Mouse (Mus musculus): ENCODE results near the gene Clec12b. TPM values are rescaled to one million over a fixed set of nuclear protein-coding genes. Genes with fewer than 3 reads are reported as not detected.
"Not testable (repeated sequence)": the region's sequence is repeated elsewhere in the genome, so short reads cannot be mapped to it uniquely, and the experiment has no call there.

The Clec12b gene
- polyA plus RNA-seq, 2 experiments = 0.14 TPM; not detected in 1

- Histone ChIP-seq H3K36me3 (ENCODE audit: control insufficient read depth, insufficient read depth, low read length) (no peaks in the 10 kb centered on the region), H3K4me3 (replicated peaks; ENCODE audit: low read length) (no peak overlapping the region), H3K9me3 (ENCODE audit: control insufficient read depth, low read length) (no peaks in the 10 kb centered on the region), H3K27ac (replicated peaks; ENCODE audit: low read depth, low read length) (no peak overlapping the region), H3K4me2 (replicated peaks; ENCODE audit: low read depth, low read length, severe bottlenecking) (no peak overlapping the region), H3K27me3 (ENCODE audit: control insufficient read depth, insufficient read depth, low read length) (no peaks in the 10 kb centered on the region), H3K4me1 (ENCODE audit: control insufficient read depth, insufficient read depth, low read length) (no peaks in the 10 kb centered on the region), H3K9ac (ENCODE audit: low read depth, low read length, severe bottlenecking) (no peak overlapping the region)
- ATAC-seq (ENCODE audit: low FRiP score, low read depth) (no peak), DNase-seq (ENCODE audit: low spot score) (no peak)
- no peak for TF ChIP-seq POLR2A (IDR thresholded peaks at IDR 0.05; ENCODE audit: borderline replicate concordance, extremely low read depth, insufficient read depth, insufficient read length)
Measured at GRCm38 (mm10) chr6:129356430-129356829, 29.2 kb downstream of the Clec12b start.

- H3K4me3 ChIP-seq (replicated peaks; ENCODE audit: low read length) = no peak overlapping the region
- H3K27ac ChIP-seq (replicated peaks; ENCODE audit: low read depth, low read length) = no peak overlapping the region
- no peaks in the 10 kb centered on the region for H3K36me3 ChIP-seq (ENCODE audit: control insufficient read depth, insufficient read depth, low read length)
- WGBS = 95% methylated on average over 2 of the region's 2 CpGs
- H3K4me1 ChIP-seq (ENCODE audit: control insufficient read depth, insufficient read depth, low read length) = no peaks in the 10 kb centered on the region
- DNase-seq (ENCODE audit: low spot score) (no peak), ATAC-seq (ENCODE audit: low FRiP score, low read depth) (no peak)
- no peaks in the 10 kb centered on the region for H3K27me3 ChIP-seq (ENCODE audit: control insufficient read depth, insufficient read depth, low read length)
- no peaks in the 10 kb centered on the region for H3K9me3 ChIP-seq (ENCODE audit: control insufficient read depth, low read length)
- TF ChIP-seq POLR2A (IDR thresholded peaks at IDR 0.05; ENCODE audit: borderline replicate concordance, extremely low read depth, insufficient read depth, insufficient read length) = no peak
- no peak overlapping the region for H3K9ac ChIP-seq (ENCODE audit: low read depth, low read length, severe bottlenecking)
- no peak overlapping the region for H3K4me2 ChIP-seq (replicated peaks; ENCODE audit: low read depth, low read length, severe bottlenecking)
Measured at GRCm38 (mm10) chr6:129355774-129356173, 29.9 kb downstream of the Clec12b start.

GRCm38 (mm10) chr6:129351091-129351490 is 34.6 kb downstream of the Clec12b start:
- Histone ChIP-seq H3K36me3 (ENCODE audit: control insufficient read depth, insufficient read depth, low read length) (no peaks in the 10 kb centered on the region), H3K9me3 (ENCODE audit: control insufficient read depth, low read length) (no peaks in the 10 kb centered on the region), H3K27me3 (ENCODE audit: control insufficient read depth, insufficient read depth, low read length) (no peaks in the 10 kb centered on the region), H3K4me3 (replicated peaks; ENCODE audit: low read length) (no peak overlapping the region), H3K4me2 (replicated peaks; ENCODE audit: low read depth, low read length, severe bottlenecking) (no peak overlapping the region), H3K4me1 (ENCODE audit: control insufficient read depth, insufficient read depth, low read length) (no peaks in the 10 kb centered on the region), H3K27ac (replicated peaks; ENCODE audit: low read depth, low read length) (no peak overlapping the region), H3K9ac (ENCODE audit: low read depth, low read length, severe bottlenecking) (no peak overlapping the region)
- ATAC-seq (ENCODE audit: low FRiP score, low read depth) (no peak), DNase-seq (ENCODE audit: low spot score) (no peak)
- TF ChIP-seq POLR2A (IDR thresholded peaks at IDR 0.05; ENCODE audit: borderline replicate concordance, extremely low read depth, insufficient read depth, insufficient read length) = no peak
- WGBS = 94% methylated on average over 3 of the region's 3 CpGs

- DNase-seq (ENCODE audit: low spot score) (no peak), ATAC-seq (ENCODE audit: low FRiP score, low read depth) (no peak)
- Histone ChIP-seq H3K4me3 (replicated peaks; ENCODE audit: low read length) (no peak overlapping the region), H3K4me1 (ENCODE audit: control insufficient read depth, insufficient read depth, low read length) (no peaks in the 10 kb centered on the region), H3K27me3 (ENCODE audit: control insufficient read depth, insufficient read depth, low read length) (no peaks in the 10 kb centered on the region), H3K4me2 (replicated peaks; ENCODE audit: low read depth, low read length, severe bottlenecking) (no peak overlapping the region), H3K36me3 (ENCODE audit: control insufficient read depth, insufficient read depth, low read length) (no peaks in the 10 kb centered on the region), H3K9me3 (ENCODE audit: control insufficient read depth, low read length) (no peaks in the 10 kb centered on the region), H3K27ac (replicated peaks; ENCODE audit: low read depth, low read length) (no peak overlapping the region), H3K9ac (ENCODE audit: low read depth, low read length, severe bottlenecking) (no peak overlapping the region)
- WGBS = 46% methylated on average over 4 of the region's 4 CpGs
- no peak for TF ChIP-seq POLR2A (IDR thresholded peaks at IDR 0.05; ENCODE audit: borderline replicate concordance, extremely low read depth, insufficient read depth, insufficient read length)
Measured at GRCm38 (mm10) chr6:129349524-129350352, 35.9 kb downstream of the Clec12b start.

GRCm38 (mm10) chr6:129344408-129344807 is 41.3 kb downstream of the Clec12b start:
- 79% methylated on average over 3 of the region's 3 CpGs for WGBS
- H3K27me3 ChIP-seq (ENCODE audit: control insufficient read depth, insufficient read depth, low read length) = no peaks in the 10 kb centered on the region
- H3K4me3 ChIP-seq (replicated peaks; ENCODE audit: low read length) = no peak overlapping the region
- H3K9ac ChIP-seq (ENCODE audit: low read depth, low read length, severe bottlenecking) = no peak overlapping the region
- TF ChIP-seq POLR2A (IDR thresholded peaks at IDR 0.05; ENCODE audit: borderline replicate concordance, extremely low read depth, insufficient read depth, insufficient read length) = no peak
- DNase-seq (ENCODE audit: low spot score) = no peak
- no peak overlapping the region for H3K4me2 ChIP-seq (replicated peaks; ENCODE audit: low read depth, low read length, severe bottlenecking)
- no peak overlapping the region for H3K27ac ChIP-seq (replicated peaks; ENCODE audit: low read depth, low read length)
- no peaks in the 10 kb centered on the region for H3K9me3 ChIP-seq (ENCODE audit: control insufficient read depth, low read length)
- no peaks in the 10 kb centered on the region for H3K36me3 ChIP-seq (ENCODE audit: control insufficient read depth, insufficient read depth, low read length)
- ATAC-seq (ENCODE audit: low FRiP score, low read depth) = no peak
- no peaks in the 10 kb centered on the region for H3K4me1 ChIP-seq (ENCODE audit: control insufficient read depth, insufficient read depth, low read length)

GRCm38 (mm10) chr6:129342391-129342790 is 43.3 kb downstream of the Clec12b start, which contains the start of gene Clec12a:
Gene Clec12a (plus strand): TSS chr6:129342691.
- H3K9me3 ChIP-seq (ENCODE audit: control insufficient read depth, low read length); H3K9ac ChIP-seq (ENCODE audit: low read depth, low read length, severe bottlenecking); H3K4me3 ChIP-seq (replicated peaks; ENCODE audit: low read length); H3K27ac ChIP-seq (replicated peaks; ENCODE audit: low read depth, low read length); ATAC-seq (ENCODE audit: low FRiP score, low read depth); DNase-seq (ENCODE audit: low spot score); H3K36me3 ChIP-seq (ENCODE audit: control insufficient read depth, insufficient read depth, low read length); H3K27me3 ChIP-seq (ENCODE audit: control insufficient read depth, insufficient read depth, low read length); H3K4me2 ChIP-seq (replicated peaks; ENCODE audit: low read depth, low read length, severe bottlenecking); H3K4me1 ChIP-seq (ENCODE audit: control insufficient read depth, insufficient read depth, low read length): not testable (repeated sequence)
- WGBS = 78% methylated on average over 4 of the region's 4 CpGs

All from limb, embryonic 14.5 days (tissue).